Mouse (Mus musculus) neural tube, embryonic 10.5 days (tissue): ENCODE measurements around the gene Lce1l.
"Not testable (repeated sequence)": the region's sequence is repeated elsewhere in the genome, so short reads cannot be mapped to it uniquely, and the experiment has no call there.

Experiments used
- DNase-seq: peaks from one replicate; pipeline ENCODE4 v3.0.0-alpha.2; 2017; ENCODE audit warnings: low spot score; ENCODE audit errors: extremely low spot score

The Lce1l gene

DNA sequence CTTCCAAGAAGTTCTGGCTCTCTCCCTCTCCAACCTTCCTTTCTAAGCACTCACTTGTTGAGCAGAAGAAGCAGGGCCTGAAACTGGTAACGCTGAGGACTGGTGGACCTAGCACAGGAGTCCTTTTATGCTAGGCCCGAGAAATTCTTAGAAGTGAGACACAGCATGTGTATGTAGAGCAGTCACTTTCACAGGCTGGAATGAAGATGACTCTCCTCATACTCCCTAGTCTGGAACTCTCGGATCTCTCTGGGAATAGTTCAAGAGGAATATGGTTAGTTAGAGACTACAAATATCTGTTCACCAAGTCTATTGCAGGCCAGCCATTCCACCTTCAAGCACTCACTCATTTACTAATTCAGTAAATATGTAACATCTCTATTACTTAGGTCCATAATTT lies at the start of gene Lce1l:
Gene Lce1l, minus strand, starts transcription at position 101 of the 400 bp plus-strand sequence.
- DNase-seq = no peak

- no peak for DNase-seq
Measured at GRCm38 (mm10) chr3:92894489-92894888, 43.4 kb upstream of the Lce1l start.

DNA sequence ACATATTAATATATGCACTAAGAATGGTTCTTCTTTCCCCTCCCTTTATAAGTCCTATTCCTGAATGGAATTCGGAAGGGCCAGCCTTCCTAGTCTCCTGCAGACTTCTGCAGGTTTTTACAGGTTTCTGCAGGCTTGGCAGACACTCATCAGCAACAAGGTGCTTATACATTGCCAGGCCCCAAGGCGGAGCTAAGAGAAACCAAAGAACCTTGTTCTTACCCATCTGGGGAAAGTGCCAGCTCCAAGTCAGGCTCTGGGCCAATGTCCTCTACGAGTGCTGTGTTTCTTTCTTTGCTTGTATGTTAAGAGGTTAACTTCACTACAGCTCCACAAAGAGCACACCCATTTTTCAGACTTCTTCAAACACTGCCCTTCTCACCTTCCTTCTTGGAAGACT lies 43.0 kb upstream of the Lce1l start:
- DNase-seq = no peak

DNA sequence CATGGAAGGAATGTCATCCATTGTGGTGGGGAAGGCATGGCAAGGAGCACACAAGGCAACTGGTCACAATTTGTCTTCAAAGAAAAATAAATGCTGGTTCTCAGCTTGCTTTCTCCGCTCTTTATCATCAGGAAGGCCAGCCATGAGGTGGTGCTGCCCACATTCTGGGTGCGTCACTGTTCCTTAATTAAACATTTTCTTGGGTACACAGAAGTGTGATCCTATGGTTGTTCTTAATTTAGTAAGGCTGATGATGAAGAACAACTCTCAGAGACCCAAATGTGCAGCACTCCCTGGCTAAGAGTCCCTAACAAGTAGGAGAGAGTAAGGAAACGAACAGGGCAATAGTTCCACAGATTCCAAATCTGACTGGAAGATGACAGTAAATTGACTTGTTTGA lies 23.1 kb upstream of the Lce1l start:
- no peak for DNase-seq

GRCm38 (mm10) chr3:92870116-92870515 lies 19.0 kb upstream of the Lce1l start, which contains the start of gene 2310050C09Rik:
Gene 2310050C09Rik, minus strand, starts transcription at chr3:92870216.
- DNase-seq = no peak

GRCm38 (mm10) chr3:92827108-92827507 lies 24.0 kb downstream of the Lce1l start, which contains the start of gene Kprp:
Gene Kprp, minus strand, starts transcription at chr3:92827247.
- no peak for DNase-seq

DNA sequence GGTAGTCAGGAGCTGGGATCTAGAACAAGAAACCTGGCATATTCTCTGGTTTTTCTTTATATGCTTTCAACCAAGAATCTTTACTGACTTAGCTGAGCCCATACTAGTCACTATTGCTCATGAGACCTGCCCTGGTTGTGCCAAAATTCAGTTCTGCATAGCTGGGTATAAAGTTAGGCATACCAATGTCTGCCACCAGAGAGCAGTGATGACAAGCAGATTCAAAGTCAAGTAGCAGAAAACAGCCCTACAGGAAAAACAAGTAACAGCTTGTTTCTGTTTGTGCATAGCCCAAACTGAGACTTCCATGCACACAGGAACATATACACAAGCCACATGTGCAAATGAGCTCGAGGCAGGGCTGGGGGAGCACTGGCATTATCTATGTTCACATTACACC lies 25.3 kb downstream of the Lce1l start:
- no peak for DNase-seq

DNA sequence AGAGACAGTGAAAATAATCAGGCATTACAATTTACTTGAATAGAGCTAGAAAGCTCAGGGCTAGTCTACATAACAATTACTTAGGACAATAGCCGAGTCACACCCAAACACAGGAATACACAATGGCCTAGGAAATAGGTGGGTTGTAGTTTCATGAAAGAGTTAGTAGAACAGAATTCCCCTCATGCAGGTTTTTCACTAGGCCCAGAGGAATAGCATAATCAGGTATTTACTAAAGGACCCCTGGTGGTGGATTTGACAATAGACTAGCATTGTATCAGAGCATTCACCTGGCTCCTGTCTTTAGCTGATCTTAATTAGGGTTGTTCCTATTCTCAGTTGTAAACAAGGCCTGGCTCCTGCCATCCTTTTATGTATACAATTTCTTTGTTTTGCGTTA lies 35.0 kb downstream of the Lce1l start:
- not testable (repeated sequence) for DNase-seq

DNA sequence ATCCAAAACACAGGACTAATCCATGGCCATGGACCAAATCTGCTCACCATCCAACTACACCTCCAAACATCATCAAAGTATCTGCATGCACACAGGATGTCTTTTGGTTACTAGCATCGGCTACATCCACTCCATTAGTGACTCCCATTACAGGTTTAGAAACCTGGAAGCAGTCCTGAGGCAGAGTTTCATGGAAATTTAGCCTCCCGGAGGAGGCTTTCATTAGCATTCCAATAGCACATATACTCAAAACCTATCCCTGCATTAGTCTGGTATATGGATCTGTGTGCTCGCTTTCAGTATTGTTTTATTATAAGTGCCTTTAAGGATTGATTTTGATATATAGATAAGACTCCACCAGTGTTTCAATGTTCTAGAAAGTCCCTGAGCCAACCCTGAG lies 35.5 kb downstream of the Lce1l start:
- DNase-seq = no peak

DNA sequence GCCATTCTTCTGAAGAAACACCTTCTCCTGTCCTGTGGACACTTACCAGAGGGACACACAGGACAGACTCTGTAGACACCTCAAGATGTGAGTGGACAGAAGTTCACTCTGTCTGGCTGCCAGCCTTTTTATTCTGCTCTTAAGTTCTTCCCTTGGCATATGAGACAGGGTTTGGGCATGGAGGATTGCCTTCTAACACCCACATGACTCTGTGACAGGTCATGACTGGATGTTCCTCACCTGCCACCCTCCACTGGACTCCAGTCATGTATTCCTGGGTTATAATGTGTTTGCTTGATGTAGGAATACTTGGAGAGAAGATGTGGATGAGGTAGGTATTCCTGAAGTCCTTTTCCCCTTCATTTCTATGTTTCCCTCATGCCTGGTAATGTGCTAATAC lies 43.3 kb downstream of the Lce1l start, which contains the start of gene Lce1k:
Gene Lce1k, minus strand, starts transcription at position 101 of the 400 bp plus-strand sequence.
- DNase-seq = no peak
